In the genomic region with DNA sequence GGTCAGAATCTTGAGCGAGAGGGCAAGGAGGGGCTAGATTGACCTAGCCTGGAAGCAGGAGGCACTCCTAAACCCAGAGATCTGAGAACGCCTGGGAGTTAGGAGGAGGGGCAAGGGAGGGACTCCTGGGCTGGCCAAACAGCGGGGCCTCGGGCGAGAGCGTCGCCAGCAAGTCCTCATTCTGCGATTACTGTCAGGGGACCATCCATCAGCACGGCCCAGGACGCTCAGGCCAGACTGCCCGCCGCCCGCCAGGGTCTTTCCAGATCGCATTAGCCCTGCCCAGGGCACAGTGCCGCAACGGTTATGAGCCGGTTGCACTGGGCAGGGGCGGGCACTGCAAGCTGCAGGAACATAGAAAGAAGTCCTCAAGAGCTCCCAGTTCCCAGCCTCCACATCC, we compare ENCODE assay signal across 9 mouse cellular contexts. TPM values are rescaled to one million over a fixed set of nuclear protein-coding genes. Genes with fewer than 3 reads are reported as not detected.
DNase-seq lines count a peak whose midpoint lies in the region; ATAC-seq and TF ChIP-seq lines count a peak whose summit lies in the region.
"Had no signal": no experiment of that assay in that cellular context is flagged by ENCODE, and none has a peak within 500 bp of the region (broad histone marks: within the 10 kb centered on the region; RNA-seq: fewer than 3 reads in every experiment).

No protein-coding gene starts in this region.

- H3K9me3 ChIP-seq in hindbrain, embryonic 13.5 days = no peaks in the 10 kb centered on the region
- no peaks in the 10 kb centered on the region for H3K9me3 ChIP-seq in midbrain, embryonic 16.5 days (replicated peaks; ENCODE audit: control insufficient read depth, low read length, poor library complexity, severe bottlenecking)
- H3K9me3 ChIP-seq: liver, embryonic 13.5 days had no signal

- H3K27me3 ChIP-seq in kidney, adult 2 months (replicated peaks; ENCODE audit: control insufficient read depth, insufficient read depth, low read length) = no peaks in the 10 kb centered on the region
- peaks cover 74% of the 10 kb centered on the region for H3K27me3 ChIP-seq in hindbrain, embryonic 13.5 days
- peaks cover 69% of the 10 kb centered on the region for H3K27me3 ChIP-seq in midbrain, embryonic 16.5 days (ENCODE audit: control insufficient read depth, insufficient read depth, low read depth, low read length)

- no peak for TF ChIP-seq CTCF in kidney, adult 2 months (conservative IDR thresholded peaks at IDR 0.05; ENCODE audit: insufficient read depth, insufficient read length, low read depth, low read length)

- H3K9ac ChIP-seq in hindbrain, embryonic 13.5 days = peak overlapping the region; percentile 51
- H3K9ac ChIP-seq in midbrain, embryonic 16.5 days (ENCODE audit: low read depth, low read length) = no peak overlapping the region
- H3K9ac ChIP-seq: liver, embryonic 13.5 days had no signal

- H3K4me2 ChIP-seq in hindbrain, embryonic 13.5 days = peak overlapping the region; percentile 45
- 0 out of 2 replicates have a peak overlapping the region, but pooled peaks have one; percentile 15 for H3K4me2 ChIP-seq in midbrain, embryonic 16.5 days (ENCODE audit: low read length)
- H3K4me2 ChIP-seq: liver, embryonic 13.5 days had no signal

- H3K27ac ChIP-seq in kidney, adult 2 months (ENCODE audit: insufficient read depth, low read depth, low read length) = no peak overlapping the region; the same call in 1 of the 2 replicates
- H3K27ac ChIP-seq in hindbrain, embryonic 13.5 days = peak overlapping the region; percentile 40; the same call in 1 of the 2 replicates
- H3K27ac ChIP-seq in midbrain, embryonic 16.5 days (ENCODE audit: low read length) = no peak overlapping the region
- H3K27ac ChIP-seq: liver, embryonic 13.5 days had no signal

- peaks cover 8% of the 10 kb centered on the region; the same call in 1 of the 2 replicates for H3K4me1 ChIP-seq in kidney, adult 2 months (ENCODE audit: control insufficient read depth, insufficient read depth, low read length)
- peaks cover 45% of the 10 kb centered on the region for H3K4me1 ChIP-seq in hindbrain, embryonic 13.5 days (replicated peaks)
- H3K4me1 ChIP-seq in midbrain, embryonic 16.5 days (ENCODE audit: control insufficient read depth, insufficient read depth, low read length) = no peaks in the 10 kb centered on the region

- 9% methylated on average over 18 of the region's 18 CpGs for WGBS in kidney, adult 2 months
- under 1% methylated on average over 17 of the region's 18 CpGs for WGBS in hindbrain, embryonic 13.5 days
- WGBS in midbrain, embryonic 16.5 days = 1% methylated on average over 18 of the region's 18 CpGs

- no peak for TF ChIP-seq POLR2A in kidney, adult 2 months (IDR thresholded peaks at IDR 0.05; ENCODE audit: low read depth, low read length)

- H3K36me3 ChIP-seq in kidney, adult 2 months (ENCODE audit: control insufficient read depth, insufficient read depth, low read length) = no peaks in the 10 kb centered on the region
- H3K36me3 ChIP-seq in hindbrain, embryonic 13.5 days = no peaks in the 10 kb centered on the region
- H3K36me3 ChIP-seq in midbrain, embryonic 16.5 days (ENCODE audit: control insufficient read depth, insufficient read depth, low read length) = no peaks in the 10 kb centered on the region
- H3K36me3 ChIP-seq: liver, embryonic 13.5 days had no signal

- ATAC-seq in hindbrain, embryonic 13.5 days (ENCODE audit: low FRiP score) = peak; percentile 50; the same call in 1 of the 2 replicates
- ATAC-seq in midbrain, embryonic 16.5 days = no peak
- ATAC-seq in inflammation-experienced regulatory T-cells, adult 6 months = no peak

- DNase-seq in kidney, adult 2 months = peak; percentile 23
- DNase-seq in kidney, adult 8-10 months = no peak
- DNase-seq in adrenal gland, postnatal 25 days = peak; percentile 44
- DNase-seq in adipocyte (ENCODE audit: low spot score) = no peak
- DNase-seq in cerebellum, adult 11 months = no peak
- DNase-seq: liver, embryonic 13.5 days had no signal

- peak overlapping the region; percentile 42 for H3K4me3 ChIP-seq in kidney, adult 2 months (ENCODE audit: insufficient read depth, low read depth, low read length)
- H3K4me3 ChIP-seq in hindbrain, embryonic 13.5 days = peak overlapping the region; percentile 11; the same call in 1 of the 2 replicates
- H3K4me3 ChIP-seq in midbrain, embryonic 16.5 days (ENCODE audit: low read depth, low read length) = no peak overlapping the region
- H3K4me3 ChIP-seq: liver, embryonic 13.5 days had no signal

RNA-seq across cellular contexts. Expression of gene Hoxc4, which starts 50.4 kb away (rescaled TPM):
- polyA plus RNA-seq in kidney, adult 2 months (2012; rRNA removed) = 2.5 and 2.7 TPM in 2 replicates
- total RNA-seq in adrenal gland, postnatal 25 days (2021) = 7.3 and 8.4 TPM in 2 replicates
- 76.2 and 86.9 TPM in 2 replicates for polyA plus RNA-seq in hindbrain, embryonic 13.5 days (2015; fragmentation: Nextera tagmentation; extraction: Ambion mirVana)
- polyA plus RNA-seq in midbrain, embryonic 16.5 days (2015; fragmentation: Nextera tagmentation; extraction: Ambion mirVana) = not detected in 2 replicates
- not detected for polyA plus RNA-seq in inflammation-experienced regulatory T-cells, adult 6 months (2017; shearing (Covaris generic))

Comparison
In these comparisons a context has a peak if more than half of its experiments do, and no peak if none do; other contexts are left out.
1. DNase-seq: peak in kidney, adult 2 months (single experiment) and adrenal gland, postnatal 25 days (single experiment); none in kidney, adult 8-10 months (0 of 2), adipocyte (single experiment) and cerebellum, adult 11 months (single experiment).
2. RNA of gene Hoxc4, which starts 50.4 kb away (polyA plus RNA-seq): 76.2 to 86.9 TPM in hindbrain, embryonic 13.5 days; 2.5 to 2.7 TPM in kidney, adult 2 months, not detected in midbrain, embryonic 16.5 days and not detected in inflammation-experienced regulatory T-cells, adult 6 months; every median in the first group is over 10 times any median in the second.